Mouse (Mus musculus) testis, adult 2 months (tissue): ENCODE data around the gene Rnf38.

Experiments used
- CTCF ChIP-seq: fragments of 200-500 bp; IDR thresholded peaks from 2 replicates; pipeline ENCODE4 v1.5.1; 2012; ENCODE audit warnings: low read depth, mild to moderate bottlenecking, inconsistent platforms, low read length, moderate library complexity; ENCODE audit not compliant: control insufficient read depth, insufficient read depth, insufficient replicate concordance
- POLR2A ChIP-seq: fragments of 200-500 bp; IDR thresholded peaks from 2 replicates; pipeline ENCODE4 v1.6.1; 2012; ENCODE audit warnings: low read depth, mild to moderate bottlenecking, inconsistent platforms, low read length, moderate library complexity; ENCODE audit not compliant: control insufficient read depth

GRCm38 (mm10) chr4:44167397-44168121, 66.0 kb downstream of the Rnf38 start:
- no peak for TF ChIP-seq CTCF
- peak; percentile 59; the same call in 1 of the 2 replicates for TF ChIP-seq POLR2A
